Mouse (Mus musculus) stomach, postnatal 0 days (tissue): ENCODE measurements around the gene Oma1.

ENCODE experiments used
- CTCF ChIP-seq: IDR thresholded peaks from 2 replicates; pipeline ENCODE4 v1.5.1; 2016; ENCODE audit warnings: antibody characterized with exemption, low read depth, mild to moderate bottlenecking, moderate library complexity
- EP300 ChIP-seq: optimal IDR thresholded peaks from 2 replicates; pipeline ENCODE3; 2016; ENCODE audit warnings: antibody characterized with exemption

DNA sequence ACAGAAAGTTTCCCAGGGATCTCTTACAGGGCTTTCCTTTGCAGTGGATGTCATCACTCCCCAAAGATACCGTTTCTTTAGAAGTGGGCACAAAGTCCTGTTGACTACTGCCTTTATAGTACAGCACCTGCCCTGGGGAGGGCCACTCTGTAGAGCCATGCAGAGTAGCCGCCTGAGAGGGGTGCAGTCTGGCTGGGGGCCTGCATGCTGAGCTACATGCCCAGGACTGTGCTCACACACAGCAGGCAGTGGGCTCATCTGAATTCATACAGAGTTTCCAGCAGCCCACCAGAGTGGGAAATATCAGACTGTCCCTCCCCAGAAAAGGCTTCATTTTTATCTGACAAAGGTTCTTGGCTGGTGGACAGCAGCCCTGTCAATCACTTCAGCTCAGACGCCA is 73.7 kb downstream of the Oma1 start:
- TF ChIP-seq CTCF (no peak), EP300 (no peak)
